Mouse (Mus musculus) midbrain, embryonic 15.5 days (tissue): ENCODE data around the gene Mrtfa. TPM values are rescaled to one million over a fixed set of nuclear protein-coding genes. Genes with fewer than 3 reads are reported as not detected.
A peak's percentile ranks its signal among the peaks of the same experiment; 100 is the strongest.

ENCODE experiments used
- ATAC-seq: fragments of 200-750 bp; cut with Nextera tagmentation; replicated peaks from 2 replicates; pipeline ENCODE4 v1.8.0; 2017; ENCODE audit warnings: moderate TSS enrichment
- H3K27ac ChIP-seq: fragments of 300-500 bp; sonication (generic); 2 replicates; pipeline ENCODE4 v1.5.1; 2015; ENCODE audit warnings: mild to moderate bottlenecking, inconsistent platforms
- H3K27me3 ChIP-seq: fragments of 300-500 bp; sonication (generic); replicated peaks from 2 replicates; pipeline ENCODE4 v1.6.1; 2015; ENCODE audit warnings: inconsistent platforms
- H3K36me3 ChIP-seq: fragments of 300-500 bp; sonication (generic); replicated peaks from 2 replicates; pipeline ENCODE4 v1.6.1; 2015; ENCODE audit warnings: inconsistent platforms
- H3K4me1 ChIP-seq: fragments of 300-500 bp; sonication (generic); 2 replicates; pipeline ENCODE4 v1.6.1; 2015; ENCODE audit warnings: inconsistent platforms
- H3K4me2 ChIP-seq: fragments of 300-500 bp; sonication (generic); 2 replicates; pipeline ENCODE4 v1.6.1; 2015; ENCODE audit warnings: inconsistent platforms, mild to moderate bottlenecking, moderate library complexity
- H3K4me3 ChIP-seq: fragments of 300-500 bp; sonication (generic); 2 replicates; pipeline ENCODE4 v1.5.1; 2015; ENCODE audit warnings: mild to moderate bottlenecking, inconsistent platforms
- H3K9ac ChIP-seq: fragments of 300-500 bp; sonication (generic); 2 replicates; pipeline ENCODE4 v1.6.1; 2015; ENCODE audit warnings: mild to moderate bottlenecking, inconsistent platforms
- H3K9me3 ChIP-seq: fragments of 300-500 bp; sonication (generic); 2 replicates; pipeline ENCODE4 v1.6.1; 2016; ENCODE audit warnings: inconsistent platforms
- WGBS: fragments of 180-500 bp; shearing (Covaris S2); methylation state at CpG from one replicate; pipeline ENCODE4 v1.1.7; 2015; ENCODE audit warnings: mixed read lengths; 5-methylcytosine and 5-hydroxymethylcytosine counted together
- polyA plus RNA-seq: library from polyadenylated mRNA; unstranded; fragments of >200 nt; fragmentation: Nextera tagmentation; extraction: Ambion mirVana; gene quantifications from 2 replicates; pipeline ENCODE4 v1.2.1, GENCODE M21; 2015

Mrtfa gene
- polyA plus RNA-seq, 1 experiment from 2014 or later, result 34.4 TPM

GRCm38 (mm10) chr15:81027378-81028173 is 163.0 kb downstream of the Mrtfa start:
- Histone ChIP-seq H3K9ac (no peak overlapping the region), H3K4me2 (no peak overlapping the region), H3K36me3 (no peaks in the 10 kb centered on the region), H3K27ac (no peak overlapping the region), H3K4me1 (peaks cover 6% of the 10 kb centered on the region; the same call in 1 of the 2 replicates), H3K4me3 (no peak overlapping the region), H3K9me3 (no peaks in the 10 kb centered on the region), H3K27me3 (no peaks in the 10 kb centered on the region)
- WGBS, result 40% methylated on average over 8 of the region's 8 CpGs
- ATAC-seq, result peak; percentile 73

DNA sequence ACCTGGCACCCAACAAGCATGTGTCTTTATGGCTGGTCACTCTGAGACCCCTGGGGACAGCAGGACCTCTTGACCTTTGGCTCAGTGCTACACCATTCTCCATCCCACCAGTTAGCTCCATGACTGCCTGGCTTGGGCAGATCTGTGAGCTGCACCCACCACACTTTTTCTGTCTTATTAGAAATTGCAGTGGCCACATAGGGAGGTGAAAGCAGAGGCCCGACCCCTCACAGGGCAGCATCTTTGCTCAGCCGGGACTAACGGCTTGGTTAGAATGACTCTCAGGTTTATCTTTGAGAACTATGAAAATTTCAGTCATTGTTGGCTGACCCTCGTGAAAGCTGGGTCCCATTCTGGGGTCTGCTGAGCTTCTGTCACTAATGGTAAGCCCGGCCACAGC is 163.7 kb downstream of the Mrtfa start:
- Histone ChIP-seq H3K27me3 (no peaks in the 10 kb centered on the region), H3K9me3 (no peaks in the 10 kb centered on the region), H3K4me1 (peaks cover 6% of the 10 kb centered on the region; the same call in 1 of the 2 replicates), H3K4me3 (no peak overlapping the region), H3K27ac (no peak overlapping the region), H3K36me3 (no peaks in the 10 kb centered on the region), H3K4me2 (no peak overlapping the region), H3K9ac (no peak overlapping the region)
- ATAC-seq, result no peak
- 85% methylated on average over 5 of the region's 5 CpGs for WGBS

DNA sequence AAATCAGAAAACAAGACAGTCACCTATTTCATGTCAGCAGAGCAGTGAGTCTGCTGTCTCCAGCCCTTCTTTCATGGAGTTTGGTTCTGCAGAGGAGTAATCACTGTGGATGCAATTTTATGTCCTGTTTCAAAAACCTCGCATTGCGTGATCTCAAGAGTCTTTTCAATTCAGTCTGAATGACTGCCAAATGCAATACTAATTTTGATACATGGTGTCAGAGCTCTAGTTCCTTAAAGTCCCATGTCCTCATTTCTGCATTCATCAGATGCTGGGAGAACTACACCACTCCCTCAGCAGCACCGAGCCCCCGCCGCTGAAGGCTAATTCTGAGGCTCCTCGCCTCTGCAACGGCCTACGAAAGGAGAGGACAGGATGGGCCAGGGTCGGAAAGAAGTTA is 166.7 kb downstream of the Mrtfa start:
- Histone ChIP-seq H3K4me2 (no peak overlapping the region), H3K4me1 (peaks cover 6% of the 10 kb centered on the region; the same call in 1 of the 2 replicates), H3K9me3 (no peaks in the 10 kb centered on the region), H3K27me3 (no peaks in the 10 kb centered on the region), H3K9ac (no peak overlapping the region), H3K4me3 (no peak overlapping the region), H3K36me3 (0 out of 2 replicates have a peak, but pooled peaks cover 5% of the 10 kb centered on the region), H3K27ac (no peak overlapping the region)
- ATAC-seq, result no peak
- WGBS, result 94% methylated on average over 9 of the region's 9 CpGs

- Histone ChIP-seq H3K4me3 (no peak overlapping the region), H3K27me3 (no peaks in the 10 kb centered on the region), H3K4me2 (no peak overlapping the region), H3K27ac (no peak overlapping the region), H3K36me3 (peaks cover 11% of the 10 kb centered on the region; the same call in 1 of the 2 replicates), H3K4me1 (no peaks in the 10 kb centered on the region), H3K9me3 (no peaks in the 10 kb centered on the region), H3K9ac (no peak overlapping the region)
- ATAC-seq, result no peak
- WGBS, result 93% methylated on average over 7 of the region's 7 CpGs
These were observed 168.1 kb downstream of the Mrtfa start for GRCm38 (mm10) chr15:81022437-81022836.

- Histone ChIP-seq H3K27ac (no peak overlapping the region), H3K27me3 (no peaks in the 10 kb centered on the region), H3K4me1 (no peaks in the 10 kb centered on the region), H3K9ac (no peak overlapping the region), H3K36me3 (peaks cover 12% of the 10 kb centered on the region; the same call in 1 of the 2 replicates), H3K4me2 (no peak overlapping the region), H3K4me3 (no peak overlapping the region), H3K9me3 (no peaks in the 10 kb centered on the region)
- no peak for ATAC-seq
- 86% methylated on average over 6 of the region's 6 CpGs for WGBS
These were observed 169.2 kb downstream of the Mrtfa start for GRCm38 (mm10) chr15:81021377-81021776.

- Histone ChIP-seq H3K9me3 (no peaks in the 10 kb centered on the region), H3K27ac (no peak overlapping the region), H3K4me3 (no peak overlapping the region), H3K9ac (no peak overlapping the region), H3K36me3 (peaks cover 24% of the 10 kb centered on the region), H3K4me1 (no peaks in the 10 kb centered on the region), H3K27me3 (no peaks in the 10 kb centered on the region), H3K4me2 (no peak overlapping the region)
- 97% methylated on average over 7 of the region's 7 CpGs for WGBS
- no peak for ATAC-seq
These were observed 173.2 kb downstream of the Mrtfa start for GRCm38 (mm10) chr15:81017308-81017707.

GRCm38 (mm10) chr15:81016488-81016887 is 174.1 kb downstream of the Mrtfa start:
- H3K4me2 ChIP-seq, result no peak overlapping the region
- H3K9me3 ChIP-seq, result no peaks in the 10 kb centered on the region
- H3K4me1 ChIP-seq, result no peaks in the 10 kb centered on the region
- H3K9ac ChIP-seq, result no peak overlapping the region
- H3K27ac ChIP-seq, result no peak overlapping the region
- no peaks in the 10 kb centered on the region for H3K27me3 ChIP-seq
- 92% methylated on average over 10 of the region's 10 CpGs for WGBS
- ATAC-seq, result no peak
- H3K36me3 ChIP-seq, result peaks cover 26% of the 10 kb centered on the region
- no peak overlapping the region for H3K4me3 ChIP-seq

DNA sequence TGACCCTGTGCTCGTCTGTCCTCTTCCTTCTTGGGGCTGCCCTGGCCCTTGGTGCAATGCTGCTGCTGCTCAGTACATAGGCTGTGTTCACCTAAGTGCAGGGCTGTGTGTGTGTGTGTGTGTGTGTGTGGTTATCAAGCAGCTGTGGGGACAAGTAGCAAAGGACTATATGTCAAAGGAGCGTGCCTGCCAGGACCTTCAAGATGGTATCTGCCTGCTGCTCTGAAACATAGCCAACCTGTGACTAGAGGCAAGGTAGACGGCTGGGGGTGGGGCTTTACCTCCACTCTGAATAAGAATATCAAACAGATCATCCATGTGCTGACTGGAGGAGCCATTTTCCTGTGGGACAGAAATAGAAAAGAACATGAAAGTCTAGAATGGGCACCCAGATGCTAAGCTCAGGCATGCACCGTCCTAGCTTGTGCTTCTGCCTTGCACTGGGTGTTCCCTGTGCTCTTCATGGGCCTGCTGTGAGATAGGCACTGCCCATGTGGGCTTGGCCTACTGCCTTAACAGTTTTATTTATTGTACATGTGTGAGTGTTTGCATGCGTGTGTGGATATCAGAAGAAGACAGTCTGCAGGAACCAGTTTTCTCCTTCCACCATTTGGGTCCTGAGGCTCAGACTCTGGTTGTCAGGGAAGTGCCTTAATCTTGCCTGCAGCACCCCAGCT is 175.4 kb downstream of the Mrtfa start:
- 86% methylated on average over 5 of the region's 5 CpGs for WGBS

GRCm38 (mm10) chr15:81013186-81013585 is 177.4 kb downstream of the Mrtfa start:
- no peak overlapping the region for H3K4me3 ChIP-seq
- H3K27me3 ChIP-seq, result no peaks in the 10 kb centered on the region
- H3K36me3 ChIP-seq, result peaks cover 34% of the 10 kb centered on the region
- no peak for ATAC-seq
- no peak overlapping the region for H3K9ac ChIP-seq
- no peak overlapping the region for H3K27ac ChIP-seq
- WGBS, result 91% methylated on average over 7 of the region's 7 CpGs
- H3K9me3 ChIP-seq, result no peaks in the 10 kb centered on the region
- H3K4me2 ChIP-seq, result no peak overlapping the region
- no peaks in the 10 kb centered on the region for H3K4me1 ChIP-seq

More for the DNA sequence above, 175.4 kb downstream of the Mrtfa start:
- ATAC-seq, result no peak
- H3K9me3 ChIP-seq, result no peaks in the 10 kb centered on the region
- H3K4me2 ChIP-seq, result no peak overlapping the region
- no peaks in the 10 kb centered on the region for H3K4me1 ChIP-seq
- H3K27ac ChIP-seq, result no peak overlapping the region
- no peak overlapping the region for H3K4me3 ChIP-seq
- no peak overlapping the region for H3K9ac ChIP-seq
- H3K36me3 ChIP-seq, result peaks cover 33% of the 10 kb centered on the region
- no peaks in the 10 kb centered on the region for H3K27me3 ChIP-seq

- Histone ChIP-seq H3K36me3 (peaks cover 33% of the 10 kb centered on the region), H3K27me3 (no peaks in the 10 kb centered on the region), H3K9ac (no peak overlapping the region), H3K9me3 (no peaks in the 10 kb centered on the region), H3K4me3 (no peak overlapping the region), H3K27ac (no peak overlapping the region), H3K4me1 (no peaks in the 10 kb centered on the region), H3K4me2 (no peak overlapping the region)
- 90% methylated on average over 4 of the region's 4 CpGs for WGBS
- ATAC-seq, result no peak
These were observed 178.2 kb downstream of the Mrtfa start for GRCm38 (mm10) chr15:81012359-81012758.

DNA sequence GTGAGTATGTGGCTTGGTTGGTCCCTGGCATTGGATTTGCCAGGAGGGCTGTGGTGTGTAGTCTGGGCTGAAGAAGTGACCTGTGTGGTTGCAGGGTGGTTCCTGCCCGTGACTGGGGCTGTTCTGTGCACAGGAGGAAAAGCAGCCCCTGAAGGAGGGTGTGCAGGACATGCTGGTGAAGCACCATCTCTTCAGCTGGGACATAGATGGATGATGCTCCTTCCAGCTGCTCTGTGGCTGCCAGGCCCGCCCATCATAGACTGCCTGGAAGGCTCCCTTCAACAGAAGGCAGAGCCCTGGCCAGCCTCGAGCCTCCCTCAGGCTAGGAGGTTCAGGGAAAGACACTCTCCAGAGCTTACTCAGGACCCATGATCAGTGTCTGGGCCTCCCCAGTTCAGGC is 179.0 kb downstream of the Mrtfa start:
- peaks cover 34% of the 10 kb centered on the region for H3K36me3 ChIP-seq
- no peak overlapping the region for H3K4me2 ChIP-seq
- H3K4me1 ChIP-seq, result no peaks in the 10 kb centered on the region
- no peak overlapping the region for H3K4me3 ChIP-seq
- no peak for ATAC-seq
- no peaks in the 10 kb centered on the region for H3K9me3 ChIP-seq
- H3K27me3 ChIP-seq, result no peaks in the 10 kb centered on the region
- H3K9ac ChIP-seq, result no peak overlapping the region
- 88% methylated on average over 3 of the region's 3 CpGs for WGBS
- H3K27ac ChIP-seq, result no peak overlapping the region

GRCm38 (mm10) chr15:81010114-81010513 is 180.4 kb downstream of the Mrtfa start:
- Histone ChIP-seq H3K4me1 (no peaks in the 10 kb centered on the region), H3K4me3 (no peak overlapping the region), H3K36me3 (peaks cover 31% of the 10 kb centered on the region), H3K9ac (no peak overlapping the region), H3K9me3 (no peaks in the 10 kb centered on the region), H3K4me2 (no peak overlapping the region), H3K27me3 (no peaks in the 10 kb centered on the region), H3K27ac (no peak overlapping the region)
- 86% methylated on average over 7 of the region's 7 CpGs for WGBS
- no peak for ATAC-seq
